Mouse (Mus musculus): ENCODE results near the gene Btbd8.

Btbd8 gene

GRCm38 (mm10) chr5:107437464-107438281, at the start of gene Btbd8:
Gene Btbd8, plus strand, starts transcription at chr5:107437997.
- peak; percentile 96 for DNase-seq (ENCODE audit: low spot score)

GRCm38 (mm10) chr5:107389373-107389772, 48.4 kb upstream of the Btbd8 start:
- no peak for DNase-seq (ENCODE audit: low spot score)

GRCm38 (mm10) chr5:107394437-107394836, 43.4 kb upstream of the Btbd8 start:
- no peak for DNase-seq (ENCODE audit: low spot score)

- no peak for DNase-seq (ENCODE audit: low spot score)
Measured at GRCm38 (mm10) chr5:107402436-107402835, 35.4 kb upstream of the Btbd8 start, which contains the start of gene Ephx4. Gene Ephx4, plus strand, starts transcription at chr5:107402736.

- DNase-seq (ENCODE audit: low spot score), result peak; percentile 55
Measured at GRCm38 (mm10) chr5:107403011-107403946, 34.5 kb upstream of the Btbd8 start.

- DNase-seq (ENCODE audit: low spot score), result peak; percentile 23
Measured at GRCm38 (mm10) chr5:107403947-107404684, 33.7 kb upstream of the Btbd8 start.

GRCm38 (mm10) chr5:107405361-107405760, 32.4 kb upstream of the Btbd8 start:
- DNase-seq (ENCODE audit: low spot score), result no peak

GRCm38 (mm10) chr5:107410305-107410704, 27.5 kb upstream of the Btbd8 start:
- DNase-seq (ENCODE audit: low spot score), result no peak

GRCm38 (mm10) chr5:107411326-107411725, 26.5 kb upstream of the Btbd8 start:
- peak; percentile 9 for DNase-seq (ENCODE audit: low spot score)

- no peak for DNase-seq (ENCODE audit: low spot score)
Measured at GRCm38 (mm10) chr5:107412285-107412684, 25.5 kb upstream of the Btbd8 start.

GRCm38 (mm10) chr5:107415098-107415497, 22.7 kb upstream of the Btbd8 start:
- no peak for DNase-seq (ENCODE audit: low spot score)

GRCm38 (mm10) chr5:107421676-107422075, 16.1 kb upstream of the Btbd8 start:
- DNase-seq (ENCODE audit: low spot score), result no peak

GRCm38 (mm10) chr5:107431249-107431648, 6.5 kb upstream of the Btbd8 start, which contains the start of gene Lpcat2b:
Gene Lpcat2b, plus strand, starts transcription at chr5:107431549.
- DNase-seq (ENCODE audit: low spot score), result no peak

- DNase-seq (ENCODE audit: low spot score), result no peak
Measured at GRCm38 (mm10) chr5:107434001-107434400, 3.8 kb upstream of the Btbd8 start.

GRCm38 (mm10) chr5:107436185-107436584, 1.6 kb upstream of the Btbd8 start:
- no peak for DNase-seq (ENCODE audit: low spot score)

- peak; percentile 1 for DNase-seq (ENCODE audit: low spot score)
Measured at GRCm38 (mm10) chr5:107436587-107437209, 1.1 kb upstream of the Btbd8 start.

GRCm38 (mm10) chr5:107438353-107438752, 556 bp downstream of the Btbd8 start:
- DNase-seq (ENCODE audit: low spot score), result no peak

GRCm38 (mm10) chr5:107441881-107442280, 4.1 kb downstream of the Btbd8 start:
- DNase-seq (ENCODE audit: low spot score), result no peak

- DNase-seq (ENCODE audit: low spot score), result no peak
Measured at GRCm38 (mm10) chr5:107444251-107444650, 6.5 kb downstream of the Btbd8 start.

GRCm38 (mm10) chr5:107447977-107448376, 10.2 kb downstream of the Btbd8 start:
- DNase-seq (ENCODE audit: low spot score), result no peak

- no peak for DNase-seq (ENCODE audit: low spot score)
Measured at GRCm38 (mm10) chr5:107448784-107449183, 11.0 kb downstream of the Btbd8 start.
